Mouse (Mus musculus) regulatory T cell (primary cell): ENCODE data around the gene Unc5cl.

Source experiments
- in situ Hi-C: fragments of 300-600 bp; cut with MboI, MseI; formaldehyde crosslinking; loops from one replicate; pipeline ENCODE4 v1.15.1; 2025; ENCODE audit warnings: high pct_unique_total_duplicates

Unc5cl gene

GRCm38 (mm10) chr17:48533844-48534705, 79.4 kb downstream of the Unc5cl start:
- in situ Hi-C loops = no loop called here

DNA sequence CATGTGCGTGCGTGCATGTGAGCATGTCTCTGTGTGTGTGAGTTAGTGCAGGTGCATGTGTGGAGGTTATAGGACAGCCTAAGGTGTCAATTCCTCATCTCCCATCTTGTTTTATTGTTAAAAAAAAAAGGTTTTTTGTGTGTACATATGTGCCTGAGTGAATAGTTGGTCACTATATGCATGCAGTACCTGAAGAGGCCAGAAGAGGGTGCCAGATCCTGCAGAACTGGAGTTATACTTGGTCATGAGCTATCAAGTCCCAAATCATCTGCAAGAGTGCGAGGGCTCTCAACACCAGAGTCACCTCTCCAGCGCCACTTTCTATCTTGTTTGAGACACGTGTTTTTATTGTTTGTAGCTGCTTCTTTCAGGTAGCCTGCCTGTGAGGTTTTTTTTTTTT, 83.6 kb downstream of the Unc5cl start:
- in situ Hi-C loops = no loop called here

DNA sequence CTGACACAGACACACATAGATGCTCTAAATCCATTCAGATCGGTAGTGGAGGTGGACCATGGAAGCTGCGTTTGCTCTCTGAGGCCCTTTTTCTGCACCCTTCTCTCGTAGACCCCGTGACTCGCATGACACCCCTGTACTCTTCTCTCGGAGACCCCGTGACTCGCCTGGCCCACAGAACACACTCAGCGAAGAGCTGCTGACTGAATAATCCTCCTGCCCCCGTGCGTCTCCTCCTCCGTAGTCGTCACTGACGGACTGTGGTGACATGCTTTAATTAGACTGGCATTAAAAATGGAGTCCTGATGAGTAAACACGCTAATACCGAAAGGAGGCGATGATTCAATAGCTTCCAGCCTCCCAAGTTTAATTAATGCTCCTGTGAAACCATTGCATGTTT, 84.6 kb downstream of the Unc5cl start:
- in situ Hi-C loops = no loop called here

GRCm38 (mm10) chr17:48542733-48543132, 88.0 kb downstream of the Unc5cl start:
- in situ Hi-C loops = no loop called here

GRCm38 (mm10) chr17:48543301-48543765, 88.6 kb downstream of the Unc5cl start:
- in situ Hi-C loops = no loop called here

DNA sequence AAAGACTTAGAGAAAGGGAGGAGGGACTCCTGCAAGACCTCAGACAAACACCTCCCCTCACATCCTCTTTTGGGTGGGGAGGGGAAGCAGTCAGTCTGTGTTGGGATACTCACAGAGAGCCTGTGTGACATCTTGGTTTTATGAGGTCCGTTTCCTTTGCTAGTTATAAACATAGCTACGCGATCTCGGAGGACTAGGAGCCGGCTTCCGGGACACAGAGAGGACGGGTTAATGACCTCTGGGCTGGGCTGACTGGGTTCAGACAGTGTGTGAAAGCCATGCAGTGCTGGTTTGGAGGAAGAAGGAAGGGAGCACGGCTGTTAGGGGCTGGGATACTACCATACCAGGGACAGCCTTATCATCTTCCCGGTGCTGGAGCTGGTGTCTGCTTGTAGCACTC, 90.0 kb downstream of the Unc5cl start:
- in situ Hi-C loops = no loop called here

DNA sequence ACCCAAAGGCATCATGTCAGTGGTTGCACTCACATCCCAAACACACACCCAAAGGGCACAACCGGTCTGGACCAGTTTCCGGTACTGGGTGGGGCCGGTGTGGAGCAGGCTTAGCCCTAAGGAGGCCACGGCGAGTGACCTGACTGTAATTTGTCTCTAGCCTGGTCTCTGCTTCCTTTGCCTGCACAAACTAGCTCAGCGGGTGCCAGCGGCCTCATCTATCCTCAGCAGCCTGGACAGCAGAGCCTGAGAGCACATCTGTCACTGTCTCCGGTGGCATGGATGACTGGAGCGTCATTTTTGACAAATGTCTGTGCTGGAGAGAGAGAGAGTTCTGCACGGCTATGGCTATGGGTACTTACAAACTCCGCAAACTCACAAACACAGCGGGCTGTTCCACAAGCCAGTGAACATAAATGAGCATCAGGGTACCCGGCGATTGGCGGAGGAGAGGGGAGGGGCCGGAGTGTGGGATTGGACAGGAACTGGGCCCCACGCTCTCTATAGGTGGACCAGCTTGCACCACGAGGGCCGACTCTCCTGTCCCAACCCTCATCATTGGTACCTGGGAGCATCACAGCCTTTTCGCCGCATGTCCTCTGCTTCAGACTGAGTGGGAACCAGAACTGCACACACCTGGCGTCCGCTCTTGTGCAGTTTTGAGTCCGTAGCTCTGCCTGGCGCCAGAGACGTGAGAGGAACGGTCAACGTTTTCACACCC, 90.7 kb downstream of the Unc5cl start:
- in situ Hi-C loops = no loop called here

DNA sequence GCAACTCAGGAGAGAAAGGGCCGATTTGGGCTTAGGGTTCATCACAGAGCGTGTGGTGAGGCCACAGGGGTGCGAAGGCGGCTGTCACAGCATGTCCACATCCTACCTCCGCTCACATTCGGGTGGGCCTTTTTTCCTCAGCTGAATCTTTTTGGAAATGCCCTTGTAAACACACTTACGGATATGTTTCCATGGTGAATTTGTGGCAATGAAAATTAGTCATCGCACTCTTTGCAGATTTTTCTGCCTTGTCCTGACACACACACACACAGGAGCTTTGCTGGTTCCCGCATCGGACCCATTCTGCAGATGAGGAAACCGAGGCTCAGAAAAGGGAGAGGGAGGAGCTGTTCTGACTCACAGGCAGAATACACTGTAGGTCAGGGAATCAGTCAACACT, 91.3 kb downstream of the Unc5cl start:
- in situ Hi-C loops = no loop called here

- in situ Hi-C loops = no loop called here
These were observed 93.0 kb downstream of the Unc5cl start for GRCm38 (mm10) chr17:48547668-48548067.

- in situ Hi-C loops = no loop called here
These were observed 97.3 kb downstream of the Unc5cl start for GRCm38 (mm10) chr17:48551788-48552531.

- in situ Hi-C loops = no loop called here
These were observed 97.8 kb downstream of the Unc5cl start for GRCm38 (mm10) chr17:48552532-48552915.

DNA sequence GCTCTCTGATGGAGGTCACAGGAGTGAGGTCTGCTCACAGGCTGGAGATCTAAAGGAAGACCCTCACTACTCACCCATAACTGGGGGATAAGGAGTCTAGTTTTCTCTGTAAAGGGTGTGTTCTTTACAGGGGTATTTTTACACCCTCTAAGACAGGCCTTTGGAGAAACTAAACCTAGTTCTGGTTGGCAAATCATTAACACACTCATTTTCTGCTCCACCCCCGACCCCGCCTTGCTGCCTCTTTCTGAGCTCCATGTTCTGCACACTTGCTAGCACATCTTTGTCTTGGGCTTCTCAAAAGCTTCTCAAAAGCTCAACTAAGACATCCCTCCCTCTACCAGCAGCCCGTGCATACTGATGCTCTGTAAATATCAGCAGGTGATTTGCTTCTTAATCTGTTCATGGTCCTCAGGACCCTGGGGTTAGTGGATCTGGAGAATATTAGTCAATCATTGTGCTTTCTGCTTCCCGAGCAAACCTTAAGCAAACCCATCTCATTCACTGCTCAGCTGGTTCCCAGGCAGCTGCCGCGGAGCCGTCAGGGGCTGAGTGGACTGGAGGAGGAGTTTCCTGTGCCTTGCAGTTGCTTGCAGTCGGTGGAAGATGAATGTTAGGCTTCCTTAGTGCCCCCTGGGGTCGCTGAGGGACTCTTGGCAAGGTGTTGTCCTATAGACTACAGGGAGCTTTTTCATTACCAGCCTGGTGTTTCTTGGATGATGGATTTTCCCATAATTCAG, 101.7 kb downstream of the Unc5cl start:
- in situ Hi-C loops = no loop called here

DNA sequence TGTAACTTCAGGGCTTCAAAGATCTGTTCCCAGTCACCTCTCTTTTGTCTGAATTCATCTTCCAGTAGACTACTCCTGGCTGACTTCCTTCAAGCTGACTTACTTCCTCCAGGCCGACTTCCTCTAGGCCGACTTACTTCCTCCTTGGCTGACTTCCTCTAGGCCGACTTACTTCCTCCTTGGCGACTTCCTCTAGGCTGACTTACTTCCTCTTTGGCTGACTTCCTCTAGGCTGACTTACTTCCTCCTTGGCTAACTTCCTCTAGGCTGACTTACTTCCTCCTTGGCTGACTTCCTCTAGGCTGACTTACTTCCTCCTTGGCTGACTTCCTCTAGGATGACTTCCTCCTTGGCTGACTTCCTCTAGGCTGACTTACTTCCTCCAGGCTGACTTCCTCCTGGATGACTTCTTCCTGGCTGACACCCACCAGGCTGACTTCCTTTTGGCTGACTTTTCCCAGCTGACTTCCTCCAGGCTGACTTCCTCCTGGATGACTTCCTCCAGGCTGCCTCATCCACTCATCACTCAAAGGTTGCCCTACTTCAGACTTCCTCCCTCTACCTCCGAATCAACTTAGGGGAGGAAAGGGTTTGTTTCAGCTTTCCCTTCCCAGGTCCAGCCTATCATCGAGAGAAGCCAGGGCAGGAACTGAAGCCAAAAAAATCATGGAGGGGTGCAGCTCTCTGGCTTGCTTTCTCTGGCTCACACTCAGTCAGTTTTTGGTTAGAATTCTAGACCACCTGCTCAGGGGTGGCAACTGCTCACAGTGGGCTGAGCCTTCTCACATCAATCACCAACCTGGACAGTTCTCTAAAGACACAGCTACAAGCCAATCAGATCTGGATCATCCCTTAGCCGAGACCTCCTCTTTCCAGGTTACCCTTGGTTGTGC, 103.4 kb downstream of the Unc5cl start:
- in situ Hi-C loops = no loop called here

DNA sequence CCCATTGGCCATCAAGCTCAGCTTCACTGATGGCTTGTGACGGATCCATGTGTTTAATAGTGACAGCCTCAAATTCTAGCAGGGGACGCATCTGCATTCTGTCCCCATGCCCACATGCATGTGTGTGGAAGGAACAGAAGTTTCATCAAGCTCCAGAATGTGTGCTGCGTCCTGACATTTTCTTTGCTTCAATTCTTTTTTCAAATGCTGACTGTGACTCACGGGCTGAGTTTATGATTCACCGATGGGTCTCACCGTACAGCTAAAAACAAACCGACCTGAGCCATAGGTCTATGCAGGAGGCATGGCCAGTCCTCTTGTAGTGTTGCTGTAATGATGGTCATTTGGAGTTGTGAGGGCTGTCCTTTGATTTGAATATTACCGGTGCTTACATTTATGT, 110.2 kb downstream of the Unc5cl start:
- in situ Hi-C loops = no loop called here

DNA sequence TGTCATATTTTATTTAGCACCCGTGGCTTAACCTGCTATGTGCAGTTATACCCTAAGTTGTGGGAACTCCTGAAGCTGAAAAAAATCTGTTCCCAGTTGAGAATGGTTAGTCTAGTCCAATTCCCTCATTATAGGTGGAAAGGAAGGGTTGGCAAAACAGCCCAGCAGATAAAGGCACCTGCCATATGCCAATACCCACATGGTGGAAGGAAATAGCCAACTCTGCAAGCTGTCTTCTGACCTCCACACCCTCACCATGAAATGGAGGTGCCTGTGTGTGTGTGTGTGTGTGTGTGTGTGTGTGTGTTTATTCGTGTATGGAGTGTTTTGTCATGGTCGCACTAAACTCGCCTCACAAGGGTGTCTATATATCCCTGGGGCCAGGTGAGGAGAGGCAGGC, 115.0 kb downstream of the Unc5cl start:
- in situ Hi-C loops = no loop called here

DNA sequence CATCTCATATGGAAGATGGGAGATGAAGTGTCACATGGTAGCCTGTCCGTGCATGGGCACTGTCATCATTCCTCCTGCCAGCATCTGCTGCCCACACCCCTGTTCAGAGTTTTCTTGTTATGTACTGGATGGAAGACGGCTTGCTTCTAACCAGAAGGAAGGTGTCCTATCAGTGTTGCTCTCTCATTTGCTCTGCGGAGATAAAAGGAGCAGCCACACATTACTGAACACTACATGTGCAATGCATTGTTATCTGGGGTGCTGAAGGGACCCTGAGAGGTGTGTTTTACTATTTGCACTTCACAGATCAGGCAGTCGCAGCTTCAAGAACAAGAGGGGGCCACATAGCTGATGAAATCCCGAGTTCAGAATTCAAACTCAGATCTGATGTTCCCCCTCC, 126.5 kb downstream of the Unc5cl start:
- in situ Hi-C loops = no loop called here

DNA sequence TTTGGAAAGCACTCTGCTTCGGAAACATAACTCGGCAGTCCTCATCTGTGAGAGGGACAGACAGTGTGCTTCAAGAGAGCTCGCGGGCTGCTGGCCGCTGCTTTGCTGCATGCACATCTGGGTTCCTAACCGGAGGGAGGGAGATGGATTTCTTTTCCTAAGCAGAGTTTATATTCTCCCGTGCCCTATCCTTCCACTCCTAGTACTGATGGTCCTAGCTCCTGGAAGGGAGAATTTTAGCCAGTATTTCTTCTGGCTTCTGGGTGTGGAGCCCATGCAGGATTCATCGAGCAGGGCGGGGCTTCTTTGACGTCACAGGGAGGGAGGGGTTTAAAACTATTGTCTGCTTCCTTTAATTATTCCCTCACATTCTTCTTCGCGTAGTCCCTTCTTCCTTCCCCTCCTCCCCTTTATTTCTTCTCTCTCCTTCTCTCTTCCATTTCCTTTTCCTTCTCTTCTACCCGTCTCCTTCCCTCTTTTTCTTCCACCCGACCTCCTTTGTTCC, 127.8 kb downstream of the Unc5cl start:
- in situ Hi-C loops = no loop called here

DNA sequence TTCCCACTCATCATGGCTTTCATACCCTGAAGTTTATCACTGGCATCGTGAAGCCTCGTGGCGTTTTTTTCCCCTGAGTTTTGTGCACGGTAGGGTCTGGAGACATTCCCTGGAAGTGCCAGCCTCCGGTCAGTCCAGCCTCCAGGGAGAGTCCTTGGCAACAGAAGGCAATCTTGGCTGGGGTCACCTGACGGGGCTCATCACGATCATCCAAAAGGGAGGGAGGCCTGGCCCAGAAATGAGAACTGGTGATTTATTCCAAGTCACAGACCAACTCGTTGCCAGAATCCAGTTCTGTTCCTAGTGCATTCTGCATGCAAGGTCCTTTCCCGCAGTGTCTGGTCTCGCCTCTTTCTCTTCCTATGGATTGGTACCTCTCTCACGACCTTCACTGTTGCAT, 128.7 kb downstream of the Unc5cl start:
- in situ Hi-C loops = no loop called here

DNA sequence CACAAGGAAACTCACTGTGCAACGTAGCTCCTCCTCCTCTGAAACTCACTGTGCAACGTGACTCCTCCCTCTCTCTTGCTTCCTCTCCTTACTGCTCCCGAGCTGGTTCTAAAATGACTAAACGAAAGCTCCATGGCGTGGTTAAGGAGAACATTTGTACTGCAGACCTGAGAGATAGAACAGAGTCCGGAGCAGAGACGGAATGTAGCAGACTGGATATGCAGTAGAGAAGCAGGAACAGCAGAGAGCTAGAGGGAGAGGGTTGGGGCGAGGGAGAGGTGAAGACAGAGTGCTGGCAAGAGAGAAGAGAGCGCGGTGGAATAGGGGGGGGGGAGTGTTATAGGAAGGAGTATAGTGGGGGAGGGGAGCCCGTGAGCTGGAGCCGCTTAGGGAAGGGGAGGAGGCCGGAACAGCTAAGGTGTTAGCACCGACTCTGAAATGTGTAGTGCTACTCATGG, 131.2 kb downstream of the Unc5cl start:
- in situ Hi-C loops = no loop called here

DNA sequence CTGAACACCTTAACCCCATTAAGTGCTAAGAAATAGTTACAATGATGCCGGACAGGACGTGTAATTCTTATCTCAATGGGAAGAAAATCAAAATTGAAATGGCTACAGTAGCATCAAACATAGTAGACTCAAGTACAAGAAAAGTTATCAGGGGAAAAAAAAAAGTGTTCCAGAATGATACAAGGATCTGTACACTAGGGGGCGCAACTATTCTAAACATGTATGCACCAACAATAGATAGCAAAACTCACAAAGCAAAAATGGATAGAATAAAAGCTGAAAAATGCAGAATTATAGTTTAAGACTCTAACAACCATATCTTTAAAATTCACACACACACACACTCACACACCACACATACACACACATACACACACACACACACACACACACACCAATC, 134.0 kb downstream of the Unc5cl start:
- in situ Hi-C loops = no loop called here
